Comparison of ENCODE assay signal across 15 mouse cellular contexts in the genomic region with DNA sequence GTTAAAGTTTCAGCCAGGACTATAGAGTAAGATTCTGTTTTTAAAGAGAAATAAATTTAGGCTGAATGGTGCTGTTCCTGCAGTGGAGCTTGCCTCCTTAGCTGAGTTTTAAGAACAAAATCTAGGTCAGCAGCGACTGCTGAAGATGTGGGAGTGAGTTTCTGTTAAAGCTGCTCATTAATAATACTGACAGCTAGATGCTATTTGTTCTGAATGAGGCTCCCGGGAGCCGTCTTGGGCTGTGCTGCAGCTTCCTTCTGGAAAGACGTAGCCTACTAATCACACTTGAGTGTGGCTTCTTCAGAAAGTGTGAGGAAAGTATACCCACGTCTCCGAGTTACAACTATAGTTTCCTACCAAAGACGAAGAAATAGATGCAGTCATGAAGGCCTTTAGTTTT.
DNase-seq lines count a peak whose midpoint lies in the region; ATAC-seq lines count a peak whose summit lies in the region.
"Had no signal": no experiment of that assay in that cellular context is flagged by ENCODE, and none has a peak within 500 bp of the region (broad histone marks: within the 10 kb centered on the region; RNA-seq: fewer than 3 reads in every experiment).

No protein-coding gene starts in this region.

- peaks cover 8% of the 10 kb centered on the region; the same call in 1 of the 2 replicates for H3K4me1 ChIP-seq in hindbrain, embryonic 15.5 days (replicated peaks)
- 0 out of 2 replicates have a peak, but pooled peaks cover 2% of the 10 kb centered on the region for H3K4me1 ChIP-seq in hindbrain, embryonic 12.5 days
- no peaks in the 10 kb centered on the region for H3K4me1 ChIP-seq in midbrain, embryonic 15.5 days
- no peaks in the 10 kb centered on the region for H3K4me1 ChIP-seq in midbrain, embryonic 13.5 days (replicated peaks)
- H3K4me1 ChIP-seq in neural tube, embryonic 15.5 days: peaks cover 15% of the 10 kb centered on the region
- H3K4me1 ChIP-seq: embryonic facial prominence, embryonic 15.5 days; megakaryocyte, embryonic 14.5 days had no signal

- H3K4me2 ChIP-seq in hindbrain, embryonic 15.5 days: no peak overlapping the region
- H3K4me2 ChIP-seq in hindbrain, embryonic 12.5 days (replicated peaks): no peak overlapping the region
- H3K4me2 ChIP-seq in midbrain, embryonic 15.5 days: no peak overlapping the region
- H3K4me2 ChIP-seq in midbrain, embryonic 13.5 days (replicated peaks): no peak overlapping the region
- no peak overlapping the region for H3K4me2 ChIP-seq in neural tube, embryonic 15.5 days
- H3K4me2 ChIP-seq: embryonic facial prominence, embryonic 15.5 days; neural tube, embryonic 13.5 days had no signal

- WGBS in hindbrain, embryonic 15.5 days: 39% methylated on average over 7 of the region's 7 CpGs
- WGBS in hindbrain, embryonic 12.5 days: 57% methylated on average over 7 of the region's 7 CpGs
- WGBS in midbrain, embryonic 15.5 days: 64% methylated on average over 7 of the region's 7 CpGs
- 72% methylated on average over 7 of the region's 7 CpGs for whole genome bisulfite sequencing in midbrain, embryonic 13.5 days
- 20% methylated on average over 7 of the region's 7 CpGs for WGBS in neural tube, embryonic 15.5 days

- H3K27ac ChIP-seq in hindbrain, embryonic 15.5 days (replicated peaks): peak overlapping the region; percentile 51; the same call in 1 of the 2 replicates
- H3K27ac ChIP-seq in hindbrain, embryonic 12.5 days: no peak overlapping the region
- H3K27ac ChIP-seq in midbrain, embryonic 15.5 days: 0 out of 2 replicates have a peak overlapping the region, but pooled peaks have one; percentile 17
- no peak overlapping the region for H3K27ac ChIP-seq in midbrain, embryonic 13.5 days
- H3K27ac ChIP-seq in neural tube, embryonic 15.5 days (replicated peaks): peak overlapping the region; percentile 37
- H3K27ac ChIP-seq: embryonic facial prominence, embryonic 15.5 days; neural tube, embryonic 13.5 days had no signal

- H3K4me3 ChIP-seq in hindbrain, embryonic 15.5 days: no peak overlapping the region
- no peak overlapping the region for H3K4me3 ChIP-seq in hindbrain, embryonic 12.5 days
- no peak overlapping the region for H3K4me3 ChIP-seq in midbrain, embryonic 15.5 days
- H3K4me3 ChIP-seq in midbrain, embryonic 13.5 days (replicated peaks): no peak overlapping the region
- no peak overlapping the region for H3K4me3 ChIP-seq in neural tube, embryonic 15.5 days (replicated peaks)
- H3K4me3 ChIP-seq: embryonic facial prominence, embryonic 15.5 days; megakaryocyte, embryonic 14.5 days; neural tube, embryonic 13.5 days had no signal

- DNase-seq in embryo, embryonic 10.5 days (ENCODE audit: low spot score): peak; percentile 46
- no peak for DNase-seq in cerebellum, adult 9-10 months
- DNase-seq: adrenal gland, postnatal 36 days; cerebellum, adult 8-10 months had no signal

- H3K27me3 ChIP-seq in hindbrain, embryonic 15.5 days: no peaks in the 10 kb centered on the region
- no peaks in the 10 kb centered on the region for H3K27me3 ChIP-seq in hindbrain, embryonic 12.5 days
- no peaks in the 10 kb centered on the region for H3K27me3 ChIP-seq in midbrain, embryonic 15.5 days (replicated peaks)
- H3K27me3 ChIP-seq in midbrain, embryonic 13.5 days: no peaks in the 10 kb centered on the region
- H3K27me3 ChIP-seq in neural tube, embryonic 15.5 days (replicated peaks): no peaks in the 10 kb centered on the region
- H3K27me3 ChIP-seq: embryonic facial prominence, embryonic 15.5 days; megakaryocyte, embryonic 14.5 days; neural tube, embryonic 13.5 days; Patski had no signal

- H3K9me3 ChIP-seq in hindbrain, embryonic 15.5 days: no peaks in the 10 kb centered on the region
- no peaks in the 10 kb centered on the region for H3K9me3 ChIP-seq in hindbrain, embryonic 12.5 days (replicated peaks)
- H3K9me3 ChIP-seq in midbrain, embryonic 15.5 days: no peaks in the 10 kb centered on the region
- no peaks in the 10 kb centered on the region for H3K9me3 ChIP-seq in midbrain, embryonic 13.5 days
- H3K9me3 ChIP-seq in neural tube, embryonic 15.5 days (replicated peaks): no peaks in the 10 kb centered on the region
- H3K9me3 ChIP-seq: embryonic facial prominence, embryonic 15.5 days; megakaryocyte, embryonic 14.5 days; neural tube, embryonic 13.5 days had no signal

- H3K9ac ChIP-seq in hindbrain, embryonic 15.5 days: no peak overlapping the region
- no peak overlapping the region for H3K9ac ChIP-seq in hindbrain, embryonic 12.5 days
- no peak overlapping the region for H3K9ac ChIP-seq in midbrain, embryonic 15.5 days
- H3K9ac ChIP-seq in midbrain, embryonic 13.5 days (replicated peaks): no peak overlapping the region
- no peak overlapping the region for H3K9ac ChIP-seq in neural tube, embryonic 15.5 days (replicated peaks)
- H3K9ac ChIP-seq: embryonic facial prominence, embryonic 15.5 days; neural tube, embryonic 13.5 days had no signal

- no peaks in the 10 kb centered on the region for H3K36me3 ChIP-seq in hindbrain, embryonic 15.5 days
- H3K36me3 ChIP-seq in hindbrain, embryonic 12.5 days: no peaks in the 10 kb centered on the region
- H3K36me3 ChIP-seq in midbrain, embryonic 15.5 days (replicated peaks): no peaks in the 10 kb centered on the region
- no peaks in the 10 kb centered on the region for H3K36me3 ChIP-seq in midbrain, embryonic 13.5 days
- no peaks in the 10 kb centered on the region for H3K36me3 ChIP-seq in neural tube, embryonic 15.5 days
- H3K36me3 ChIP-seq: embryonic facial prominence, embryonic 15.5 days; neural tube, embryonic 13.5 days had no signal

- ATAC-seq in hindbrain, embryonic 15.5 days (ENCODE audit: low FRiP score, low read depth): peak; percentile 27; the same call in 1 of the 2 replicates
- no peak for ATAC-seq in hindbrain, embryonic 12.5 days (ENCODE audit: low FRiP score)
- ATAC-seq in midbrain, embryonic 15.5 days (replicated peaks): no peak
- ATAC-seq in midbrain, embryonic 13.5 days: no peak
- peak; percentile 35; the same call in 1 of the 2 replicates for ATAC-seq in neural tube, embryonic 15.5 days (ENCODE audit: low FRiP score)
- ATAC-seq: CD4-positive, CD25-positive, alpha-beta regulatory T cell, adult 4 months; forebrain, embryonic 16.5 days; Patski had no signal

Comparison
In these comparisons a context has a peak if more than half of its experiments do, and no peak if none do; other contexts are left out.
1. ATAC-seq: peak in hindbrain, embryonic 15.5 days (single experiment) and neural tube, embryonic 15.5 days (single experiment); none in hindbrain, embryonic 12.5 days (single experiment), midbrain, embryonic 15.5 days (single experiment) and midbrain, embryonic 13.5 days (single experiment).
2. H3K27ac ChIP-seq: peak in hindbrain, embryonic 15.5 days (single experiment), midbrain, embryonic 15.5 days (single experiment) and neural tube, embryonic 15.5 days (single experiment); none in hindbrain, embryonic 12.5 days (single experiment) and midbrain, embryonic 13.5 days (single experiment).